In genomic region chr10:68125919-68126550, GRCm38 (mm10) we compare ENCODE assay signal across 12 mouse cellular contexts.
DNase-seq lines count a peak whose midpoint lies in the region; TF ChIP-seq lines count a peak whose summit lies in the region.
"Had no signal": no experiment of that assay in that cellular context is flagged by ENCODE, and none has a peak within 500 bp of the region (broad histone marks: within the 10 kb centered on the region; RNA-seq: fewer than 3 reads in every experiment).

No protein-coding gene starts in this region.

- TF ChIP-seq EP300 in MEL (IDR thresholded peaks at IDR 0.05; ENCODE audit: low read depth in 1 of 2, low read length in 2 of 2) = 0 out of 4 replicates have a peak, but pooled peaks of 1 of the 2 experiments have one; percentile 31

- no peak for TF ChIP-seq POLR2A in MEL (IDR thresholded peaks at IDR 0.05; ENCODE audit: control insufficient read depth in 1 of 2, insufficient read depth in 1 of 2, low read depth in 1 of 2, low read length in 2 of 2, poor library complexity in 1 of 2)
- TF ChIP-seq POLR2A in brain, embryonic 14.5 days (IDR thresholded peaks at IDR 0.05; ENCODE audit: borderline replicate concordance, extremely low read depth, insufficient read depth, insufficient read length, poor library complexity, severe bottlenecking) = no peak

- no peak for TF ChIP-seq RAD21 in MEL (IDR thresholded peaks at IDR 0.05; ENCODE audit: low read depth, low read length)

- WGBS in macrophage (ENCODE audit: missing documents) = 71% methylated on average over 8 of the region's 8 CpGs

- no peak for TF ChIP-seq CTCF in MEL (IDR thresholded peaks at IDR 0.05 in 2 of 3, conservative IDR thresholded peaks at IDR 0.05 in 1 of 3; ENCODE audit: control insufficient read depth in 1 of 3, insufficient read depth in 1 of 3, low read depth in 2 of 3, low read length in 3 of 3, poor library complexity in 1 of 3, severe bottlenecking in 1 of 3)
- no peak for TF ChIP-seq CTCF in brain, embryonic 14.5 days (IDR thresholded peaks at IDR 0.05; ENCODE audit: borderline replicate concordance, extremely low read depth, insufficient read depth, insufficient read length)

- H3K27me3 ChIP-seq in MEL (ENCODE audit: control insufficient read depth in 1 of 2, insufficient read depth in 2 of 2, low read length in 2 of 2) = no peaks in the 10 kb centered on the region; a peak in 1 of 4 replicates

- 0 out of 4 replicates have a peak overlapping the region, but pooled peaks of 1 of the 2 experiments have one; percentile 4 for H3K4me3 ChIP-seq in MEL (ENCODE audit: control insufficient read depth in 1 of 2, insufficient read depth in 1 of 2, low read depth in 2 of 2, low read length in 2 of 2)
- no peak overlapping the region for H3K4me3 ChIP-seq in macrophage (ENCODE audit: inconsistent target)

- peak; percentile 46 for DNase-seq in kidney, adult 9 months
- DNase-seq in kidney, postnatal 4 days = no peak
- DNase-seq in MEL (ENCODE audit: low read depth, low spot score) = peak; percentile 14
- DNase-seq in brain, embryonic 14.5 days (ENCODE audit: low read depth) = peak; percentile 67
- DNase-seq in c-Kit-positive CD71-positive TER-119-positive erythroid progenitor cells, embryonic 14.5 days (ENCODE audit: low spot score) = no peak
- no peak for DNase-seq in layer of hippocampus, adult 11-12 months (ENCODE audit: low spot score)
- DNase-seq: gastrocnemius, postnatal 10 days; kidney, adult 8-10 months; left cerebral cortex, postnatal 4 days; thymus, postnatal 36 days had no signal

- H3K36me3 ChIP-seq in MEL (ENCODE audit: control insufficient read depth in 1 of 2, insufficient read depth in 2 of 2, low read length in 2 of 2) (peaks cover 0 to 5% of the 10 kb centered on the region in 2 experiments; a peak in 2 of 4 replicates), macrophage (ENCODE audit: inconsistent target) (peaks cover 23% of the 10 kb centered on the region)
- H3K36me3 ChIP-seq: G1E had no signal

- peaks cover 0 to 2% of the 10 kb centered on the region in 2 experiments; a peak in 2 of 4 replicates for H3K4me1 ChIP-seq in MEL (ENCODE audit: control insufficient read depth in 1 of 2, insufficient read depth in 2 of 2, low read length in 2 of 2)

- no peaks in the 10 kb centered on the region for H3K9me3 ChIP-seq in MEL (replicated peaks; ENCODE audit: insufficient read depth, low read length)

- H3K79me2 ChIP-seq in MEL (ENCODE audit: control insufficient read depth, insufficient read depth, low read length, poor library complexity) = no peaks in the 10 kb centered on the region
- peaks cover 13% of the 10 kb centered on the region; the same call in 1 of the 2 replicates for H3K79me2 ChIP-seq in macrophage (ENCODE audit: inconsistent target)

- peak overlapping the region; percentile 19; the same call in 1 of the 2 replicates for H3K27ac ChIP-seq in MEL (ENCODE audit: control insufficient read depth, low read depth, low read length)
- peak overlapping the region; percentile 39 for H3K27ac ChIP-seq in macrophage

- no peak overlapping the region for H3K9ac ChIP-seq in MEL (ENCODE audit: control insufficient read depth, low read depth, low read length, poor library complexity, severe bottlenecking)

TF ChIP-seq in MEL, 35 proteins besides CTCF, POLR2A, EP300 and RAD21:
- TF ChIP-seq ZKSCAN1 (IDR thresholded peaks at IDR 0.05; ENCODE audit: low read depth, low read length) (no peak), MYB (IDR thresholded peaks at IDR 0.05; ENCODE audit: low read depth, low read length) (no peak), NELFE (IDR thresholded peaks at IDR 0.05; ENCODE audit: low read depth, low read length) (no peak), MEF2A (IDR thresholded peaks at IDR 0.05; ENCODE audit: extremely low read depth, insufficient replicate concordance, low read depth, low read length, poor library complexity, severe bottlenecking) (peak; percentile 81; the same call in 1 of the 2 replicates), E2F4 (IDR thresholded peaks at IDR 0.05; ENCODE audit: borderline replicate concordance, low read depth, low read length) (no peak), GATA1 (IDR thresholded peaks at IDR 0.05; ENCODE audit: low read depth, low read length) (0 out of 2 replicates have a peak, but pooled peaks have one; percentile 16), JUND (IDR thresholded peaks at IDR 0.05; ENCODE audit: low read depth, low read length) (no peak), UBTF (IDR thresholded peaks at IDR 0.05; ENCODE audit: borderline replicate concordance, insufficient read depth, low read depth, low read length) (no peak)

Comparison
In these comparisons a context has a peak if more than half of its experiments do, and no peak if none do; other contexts are left out.
1. DNase-seq: peak in kidney, adult 9 months (single experiment), MEL (single experiment) and brain, embryonic 14.5 days (single experiment); none in kidney, postnatal 4 days (0 of 2), c-Kit-positive CD71-positive TER-119-positive erythroid progenitor cells, embryonic 14.5 days (single experiment) and layer of hippocampus, adult 11-12 months (single experiment).